Mouse (Mus musculus): Measurements from ENCODE around the gene Slc6a13.

Gene Slc6a13

GRCm38 (mm10) chr6:121326486-121327069, 26.6 kb downstream of the Slc6a13 start:
- DNase-seq (ENCODE audit: low spot score in 2 of 2): no peak

GRCm38 (mm10) chr6:121328417-121328884, 28.4 kb downstream of the Slc6a13 start:
- no peak for DNase-seq (ENCODE audit: low spot score in 2 of 2)

- DNase-seq (ENCODE audit: low spot score in 2 of 2): no peak
Measured at GRCm38 (mm10) chr6:121329848-121330508, 30.0 kb downstream of the Slc6a13 start.

- no peak for DNase-seq (ENCODE audit: low spot score in 2 of 2)
Measured at GRCm38 (mm10) chr6:121335841-121336240, 35.8 kb downstream of the Slc6a13 start.

- peak; percentile 41 for DNase-seq (ENCODE audit: low spot score in 2 of 2)
Measured at GRCm38 (mm10) chr6:121336558-121336957, 36.5 kb downstream of the Slc6a13 start.

GRCm38 (mm10) chr6:121337229-121337628, 37.2 kb downstream of the Slc6a13 start:
- no peak for DNase-seq (ENCODE audit: low spot score in 2 of 2)

- DNase-seq (ENCODE audit: low spot score in 2 of 2): peak; percentile 52 to 66
Measured at GRCm38 (mm10) chr6:121337770-121338518, 37.9 kb downstream of the Slc6a13 start.

- no peak for DNase-seq (ENCODE audit: low spot score in 2 of 2)
Measured at GRCm38 (mm10) chr6:121338519-121338896, 38.5 kb downstream of the Slc6a13 start.

- DNase-seq (ENCODE audit: low spot score in 2 of 2): no peak
Measured at GRCm38 (mm10) chr6:121341650-121342049, 41.6 kb downstream of the Slc6a13 start.

- no peak for DNase-seq (ENCODE audit: low spot score in 2 of 2)
Measured at GRCm38 (mm10) chr6:121343026-121343770, 43.2 kb downstream of the Slc6a13 start, which contains the start of gene Slc6a12. Slc6a12 (plus strand) TSS chr6:121343076.

- DNase-seq (ENCODE audit: low spot score in 2 of 2): no peak
Measured at GRCm38 (mm10) chr6:121343771-121344123, 43.7 kb downstream of the Slc6a13 start.

GRCm38 (mm10) chr6:121344329-121344728, 44.3 kb downstream of the Slc6a13 start:
- no peak for DNase-seq (ENCODE audit: low spot score in 2 of 2)

GRCm38 (mm10) chr6:121346428-121346827, 46.4 kb downstream of the Slc6a13 start:
- no peak for DNase-seq (ENCODE audit: low spot score in 2 of 2)

GRCm38 (mm10) chr6:121352276-121352675, 52.2 kb downstream of the Slc6a13 start:
- no peak for DNase-seq (ENCODE audit: low spot score in 2 of 2)

- DNase-seq (ENCODE audit: low spot score in 2 of 2): no peak
Measured at GRCm38 (mm10) chr6:121356041-121356440, 56.0 kb downstream of the Slc6a13 start.

- no peak for DNase-seq (ENCODE audit: low spot score in 2 of 2)
Measured at GRCm38 (mm10) chr6:121357232-121357631, 57.2 kb downstream of the Slc6a13 start.

- no peak for DNase-seq (ENCODE audit: low spot score in 2 of 2)
Measured at GRCm38 (mm10) chr6:121363061-121363460, 63.0 kb downstream of the Slc6a13 start.

GRCm38 (mm10) chr6:121363956-121364355, 63.9 kb downstream of the Slc6a13 start:
- no peak for DNase-seq (ENCODE audit: low spot score in 2 of 2)

- DNase-seq (ENCODE audit: low spot score in 2 of 2): peak in 1 of 2 experiments; percentile 16
Measured at GRCm38 (mm10) chr6:121366537-121366936, 66.5 kb downstream of the Slc6a13 start.

- DNase-seq (ENCODE audit: low spot score in 2 of 2): no peak
Measured at GRCm38 (mm10) chr6:121367099-121367498, 67.1 kb downstream of the Slc6a13 start.

- no peak for DNase-seq (ENCODE audit: low spot score in 2 of 2)
Measured at GRCm38 (mm10) chr6:121371197-121371980, 71.4 kb downstream of the Slc6a13 start.

All from spleen, postnatal 14 days (tissue).